Mouse (Mus musculus) lung, adult 18-20 months (tissue): Measurements from ENCODE around the gene Otogl.
"Not testable (repeated sequence)": the region's sequence is repeated elsewhere in the genome, so short reads cannot be mapped to it uniquely, and the experiment has no call there.

Source experiments
- DNase-seq, 2 experiments: peaks; one replicate each; pipeline ENCODE4 v3.0.0; 2022; ENCODE audit warnings: mixed read lengths in 2 of 2

Otogl gene

DNA sequence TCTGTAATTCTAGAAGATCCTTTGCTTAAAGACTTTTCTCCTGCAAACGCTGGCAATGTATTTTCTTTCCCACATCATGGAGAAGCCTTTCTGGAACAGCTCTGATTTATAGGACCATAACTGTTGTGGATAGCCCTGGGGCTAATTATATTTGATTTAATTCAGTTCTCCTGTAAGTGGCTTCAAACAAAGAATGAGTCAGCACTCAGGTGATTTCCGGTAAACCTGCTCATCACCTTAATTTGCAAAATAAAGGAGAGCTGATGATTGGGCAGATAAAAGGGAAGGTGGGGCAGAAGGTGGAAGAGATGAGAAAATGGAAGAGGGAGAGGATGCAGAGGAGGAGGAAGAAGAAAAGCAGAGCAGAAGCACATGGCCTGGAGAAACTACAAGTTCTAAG lies 107.6 kb downstream of the Otogl start:
- DNase-seq, result not testable (repeated sequence)

DNA sequence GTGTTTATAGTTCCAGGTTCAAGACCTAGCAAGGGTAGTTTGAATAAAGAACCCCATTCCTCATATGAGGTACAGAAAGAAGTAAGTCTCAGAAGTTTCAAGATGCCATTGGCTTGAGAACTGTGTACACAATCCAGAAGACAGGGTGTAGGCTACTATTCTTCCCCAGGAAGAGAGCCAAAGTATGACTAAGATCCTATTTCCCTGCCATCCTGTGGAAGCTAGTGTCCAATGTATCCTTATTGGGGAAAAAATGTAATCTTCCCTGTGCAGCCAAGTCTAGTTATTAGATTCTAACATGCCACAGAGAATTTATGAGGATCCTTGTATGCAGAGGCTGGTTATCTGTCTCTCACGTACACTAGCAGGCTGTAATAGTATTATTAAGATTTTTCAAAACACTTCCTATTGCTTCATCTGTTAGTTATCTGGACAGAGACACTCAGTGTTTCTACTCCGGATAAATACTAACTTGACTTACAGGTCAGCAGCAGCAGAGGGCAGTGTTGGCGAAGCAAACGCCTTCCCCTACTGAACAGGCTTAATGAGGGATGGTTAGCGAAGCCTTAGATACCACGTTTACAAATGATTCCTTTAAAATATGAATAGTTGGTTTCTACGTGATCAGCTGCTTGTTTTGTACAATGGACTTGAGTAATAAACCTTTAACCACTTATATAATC lies 112.1 kb downstream of the Otogl start:
- DNase-seq, result peak; percentile 39 to 62

DNA sequence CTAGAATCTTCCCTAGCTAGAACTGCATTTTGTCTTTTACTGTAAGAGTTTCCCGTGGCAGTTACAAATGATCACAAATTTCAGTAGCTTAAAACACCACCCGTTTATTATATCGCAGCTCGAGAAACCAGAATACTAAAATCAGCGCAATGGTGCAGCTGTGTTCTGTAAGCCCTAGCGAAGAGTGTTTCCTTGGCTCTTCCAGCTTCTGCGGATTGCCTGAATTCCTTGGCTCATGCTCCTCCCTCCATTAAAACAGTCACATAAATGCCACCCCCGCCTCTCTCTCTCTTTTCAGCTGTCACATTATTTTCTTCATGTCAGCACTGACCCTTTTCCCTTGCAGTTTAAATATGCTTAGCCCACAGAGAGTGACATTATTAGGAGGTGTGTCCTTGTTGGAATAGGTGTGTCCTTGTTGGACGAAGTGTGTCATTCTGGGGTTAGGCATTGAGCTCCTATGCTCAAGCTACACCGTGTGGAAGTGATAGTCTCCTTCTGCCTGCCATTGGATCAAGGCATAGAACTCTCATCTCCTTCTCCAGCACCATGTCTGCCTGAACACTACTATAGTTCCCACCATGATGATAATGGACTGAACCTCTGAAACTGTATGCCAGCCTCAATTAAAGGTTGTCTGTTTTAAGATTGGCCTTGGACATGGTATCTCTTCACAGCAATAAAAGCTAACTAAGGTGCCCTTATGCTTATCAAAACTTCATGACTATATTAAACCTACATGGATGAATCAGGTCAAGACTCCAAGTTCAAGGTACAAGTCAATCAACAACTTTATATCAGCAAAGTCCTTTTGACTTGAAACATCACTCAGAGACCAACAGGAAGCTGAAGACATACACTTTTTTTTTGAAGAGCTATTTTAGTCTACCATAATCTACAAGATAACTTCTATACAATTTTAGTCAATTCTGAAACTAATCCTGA lies 116.8 kb downstream of the Otogl start:
- no peak for DNase-seq

DNA sequence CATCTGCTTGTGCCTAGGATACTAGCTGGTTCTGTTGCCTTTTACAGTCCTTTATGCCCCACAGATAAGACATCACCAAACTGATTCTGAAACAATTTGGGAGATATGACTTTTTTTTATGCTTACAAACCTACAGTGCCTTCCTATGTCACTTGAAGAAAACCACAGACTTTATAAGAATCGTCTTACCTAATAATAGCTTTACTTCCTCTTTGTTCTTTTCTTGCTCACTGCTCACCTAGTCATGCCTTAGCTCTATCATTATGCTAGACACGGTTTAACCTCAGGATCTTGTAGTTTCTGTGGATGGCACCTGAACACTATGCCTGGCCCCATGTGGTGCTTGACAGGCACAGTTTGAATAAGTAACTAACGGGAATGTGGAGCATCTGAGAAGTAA lies 119.4 kb downstream of the Otogl start:
- DNase-seq, result no peak

DNA sequence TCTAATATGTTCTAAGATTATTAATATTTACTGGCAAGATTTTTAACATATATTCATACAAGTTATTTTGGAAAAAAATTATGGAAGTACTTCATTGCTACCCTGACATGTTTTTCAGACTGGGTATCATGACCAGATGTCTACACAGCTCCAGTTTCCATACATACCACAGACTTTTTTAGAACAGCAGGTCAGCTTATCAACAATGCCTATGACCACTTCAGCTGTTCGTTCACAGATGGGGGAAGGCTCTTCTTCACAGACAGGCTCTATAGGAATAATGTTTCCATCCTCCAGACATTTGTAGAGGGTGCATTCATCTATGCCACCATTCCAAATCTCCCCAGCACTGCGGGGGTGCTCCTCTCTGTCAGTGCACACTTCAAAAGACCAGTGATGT lies 132.4 kb downstream of the Otogl start:
- no peak for DNase-seq

DNA sequence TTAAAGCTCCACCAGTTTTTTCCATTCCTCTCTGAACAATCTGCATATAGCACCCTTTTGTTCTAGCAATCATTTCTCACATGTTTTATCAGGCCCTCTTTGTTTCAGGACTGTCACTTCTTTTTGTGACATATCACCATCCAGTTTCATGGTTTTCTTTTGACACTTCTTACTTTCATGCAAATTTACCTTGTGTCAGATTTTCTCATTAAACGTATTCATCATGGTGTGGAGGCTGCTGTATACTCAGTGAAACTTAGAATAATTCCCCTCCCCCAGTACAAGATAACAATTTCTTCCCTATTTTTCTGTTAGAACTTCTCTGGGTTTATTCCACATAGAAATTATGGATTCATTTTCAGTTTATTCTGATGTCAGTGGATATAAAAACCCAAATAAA lies 152.3 kb downstream of the Otogl start:
- no peak for DNase-seq

DNA sequence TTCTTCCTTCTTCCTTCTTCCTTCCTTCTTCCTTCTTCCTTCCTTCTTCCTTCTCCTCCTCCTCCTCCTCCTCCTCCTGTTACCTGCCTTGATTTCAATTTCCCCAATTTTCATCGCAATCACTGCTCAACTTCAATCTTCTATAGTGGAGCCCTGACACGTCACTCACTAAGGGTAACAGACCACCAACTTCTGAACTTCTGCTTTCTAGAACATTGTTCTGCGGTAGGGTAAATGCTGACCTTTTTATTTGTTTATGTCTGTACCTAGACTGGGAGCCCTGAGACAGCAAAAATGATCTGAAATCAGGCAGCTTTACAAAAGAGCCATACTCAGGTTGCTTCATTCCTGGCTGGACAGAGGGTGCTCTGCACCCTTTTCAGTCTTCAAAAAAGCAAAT lies 158.5 kb downstream of the Otogl start:
- DNase-seq, result no peak

DNA sequence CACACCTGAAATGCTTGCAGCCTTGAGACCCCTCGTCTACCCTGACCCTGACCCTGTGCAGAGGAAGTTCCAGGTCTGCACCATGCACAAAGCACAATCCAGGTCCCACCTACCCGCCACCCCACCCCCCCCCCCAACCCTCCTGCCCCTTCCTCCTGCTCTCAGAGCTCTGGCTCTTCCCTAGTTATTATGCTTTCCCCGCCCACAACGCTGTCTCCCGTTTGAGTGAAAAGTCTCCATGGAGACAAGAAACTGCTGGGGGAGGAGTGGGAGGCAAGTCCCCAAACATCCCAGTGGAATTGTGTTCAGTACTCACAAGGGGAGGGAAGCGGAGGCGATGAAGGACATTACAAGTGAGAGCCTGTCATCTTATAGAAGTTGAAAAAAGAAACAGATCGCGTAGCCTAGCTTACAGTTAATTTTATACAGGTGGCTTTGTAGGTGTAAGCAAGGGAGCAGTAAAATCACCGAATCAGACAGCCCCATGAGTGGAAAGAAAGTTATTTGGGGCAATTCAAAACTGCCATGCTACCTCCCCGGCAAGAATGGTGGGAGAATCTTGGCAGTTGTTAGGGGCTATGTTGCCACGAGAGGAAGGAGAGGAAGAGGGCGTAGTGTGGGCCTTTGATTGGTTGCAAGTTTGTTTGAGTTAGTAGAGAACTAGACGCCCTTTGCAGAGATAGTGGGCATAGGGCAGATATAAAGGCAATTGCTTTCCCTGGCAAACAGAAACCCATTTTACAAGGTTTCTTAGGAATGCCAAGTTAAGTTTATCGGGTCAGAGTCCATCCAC lies 159.4 kb downstream of the Otogl start:
- DNase-seq, result no peak

DNA sequence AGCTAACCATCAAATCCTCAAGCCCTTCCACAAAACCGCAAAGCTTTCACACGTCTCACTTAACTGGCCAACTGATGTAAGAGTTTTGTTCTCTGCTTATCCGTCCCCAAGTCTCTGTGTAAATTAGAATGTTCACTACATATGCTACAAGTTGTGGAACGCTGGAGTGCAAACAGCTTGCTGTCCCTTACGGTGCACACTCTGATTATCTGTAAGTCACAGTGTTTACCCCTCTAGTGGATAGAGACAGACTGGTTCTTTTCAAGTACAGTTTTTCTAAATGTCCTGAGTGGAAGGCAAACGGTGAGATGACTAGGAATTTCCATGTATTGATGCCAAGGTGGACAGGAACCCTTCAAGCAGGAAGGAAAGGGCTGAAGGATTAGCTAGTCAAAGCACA lies 160.0 kb downstream of the Otogl start:
- DNase-seq, result no peak

DNA sequence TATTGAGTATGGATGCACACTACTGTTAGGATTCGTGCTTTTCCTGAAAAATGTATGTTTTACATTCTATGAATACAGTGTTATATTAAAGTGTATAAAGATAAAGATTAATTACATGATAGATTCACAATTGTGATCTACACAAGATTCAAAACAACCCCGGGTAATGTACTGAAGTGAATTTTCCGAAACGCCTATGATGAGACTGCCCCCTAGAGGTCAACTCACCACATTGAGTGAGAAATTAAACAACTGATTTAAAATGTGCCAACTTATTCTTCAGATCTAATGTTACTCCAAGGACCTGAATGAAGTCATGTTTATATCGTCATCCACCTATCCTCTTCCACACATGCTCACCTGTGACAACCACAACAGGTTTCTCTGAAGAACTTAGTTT lies 164.4 kb downstream of the Otogl start:
- peak in 1 of 2 experiments; percentile 9 for DNase-seq

DNA sequence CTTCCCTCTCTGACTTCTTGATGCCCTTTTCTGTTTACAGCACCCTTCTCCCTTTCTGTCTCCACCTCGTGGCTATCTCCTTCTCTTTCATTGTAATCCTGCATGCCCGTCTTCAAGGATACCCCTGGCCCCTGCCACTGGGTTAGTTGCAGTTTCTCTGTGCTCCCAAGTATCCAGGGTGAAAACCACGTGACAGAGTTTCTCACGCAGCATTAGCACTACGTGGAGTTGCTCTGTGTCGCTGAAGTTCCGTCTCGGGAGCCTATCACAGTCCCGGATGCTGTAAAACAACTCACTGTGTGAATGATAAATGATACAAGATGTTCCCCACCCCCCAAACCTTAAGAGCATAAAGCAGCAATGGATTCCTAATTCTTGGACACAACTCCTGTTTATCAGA lies 165.2 kb downstream of the Otogl start:
- no peak for DNase-seq

DNA sequence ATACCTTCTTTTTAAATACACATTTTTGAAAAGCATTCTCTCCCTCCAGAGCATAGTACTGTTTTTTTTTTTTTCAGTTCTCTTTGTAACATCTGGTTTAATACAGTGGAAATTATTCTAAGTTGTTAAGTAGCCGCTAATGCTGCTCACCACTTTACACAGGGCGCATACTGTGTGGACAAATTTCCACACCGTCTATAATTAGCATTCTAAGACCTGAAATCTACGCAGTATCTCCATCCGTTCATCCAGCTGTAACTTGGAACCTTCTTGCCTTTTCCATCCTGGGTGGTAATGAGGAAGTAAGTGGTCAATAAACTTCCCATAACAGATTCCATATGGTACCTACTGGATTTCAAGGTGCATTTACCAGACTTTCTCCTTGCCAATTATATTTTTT lies 172.1 kb downstream of the Otogl start:
- DNase-seq, result no peak

DNA sequence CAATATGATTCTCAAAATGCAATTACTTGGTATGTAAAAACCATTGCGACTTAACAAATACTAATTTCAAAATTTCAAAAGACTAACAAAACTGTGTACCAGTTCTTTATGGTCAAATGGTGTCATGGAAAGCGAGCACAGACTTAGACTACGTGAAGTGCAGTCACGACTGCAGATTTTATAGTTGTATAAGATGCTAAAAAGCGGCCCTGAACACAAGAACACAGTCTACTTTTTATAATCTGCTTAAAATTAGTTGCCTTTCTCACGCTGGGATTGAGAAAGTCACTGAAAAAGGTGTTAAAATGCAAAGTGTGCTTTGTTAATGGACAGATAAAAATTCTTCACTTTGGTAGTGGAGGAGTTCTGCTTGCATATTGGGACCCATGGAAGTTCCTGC lies 174.2 kb downstream of the Otogl start:
- no peak for DNase-seq

DNA sequence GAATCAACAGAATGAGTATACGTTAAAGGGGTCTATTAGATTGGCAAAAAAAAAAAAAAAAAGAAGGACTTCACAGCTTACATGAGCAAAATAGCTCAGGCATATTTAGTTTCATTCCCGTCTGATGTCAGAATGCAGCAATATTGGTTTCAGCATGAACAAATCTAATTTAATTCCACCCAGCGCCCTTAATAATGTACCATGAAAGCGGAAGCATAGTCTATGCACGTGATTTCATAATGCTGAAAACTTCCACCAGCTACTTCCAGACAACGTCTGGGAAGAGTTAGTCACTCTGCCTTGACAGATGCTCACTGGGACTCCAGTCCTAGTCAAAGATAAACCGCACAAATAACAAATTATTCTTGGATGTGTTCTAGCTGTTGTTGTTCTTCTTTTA lies 176.5 kb downstream of the Otogl start:
- DNase-seq, result no peak

DNA sequence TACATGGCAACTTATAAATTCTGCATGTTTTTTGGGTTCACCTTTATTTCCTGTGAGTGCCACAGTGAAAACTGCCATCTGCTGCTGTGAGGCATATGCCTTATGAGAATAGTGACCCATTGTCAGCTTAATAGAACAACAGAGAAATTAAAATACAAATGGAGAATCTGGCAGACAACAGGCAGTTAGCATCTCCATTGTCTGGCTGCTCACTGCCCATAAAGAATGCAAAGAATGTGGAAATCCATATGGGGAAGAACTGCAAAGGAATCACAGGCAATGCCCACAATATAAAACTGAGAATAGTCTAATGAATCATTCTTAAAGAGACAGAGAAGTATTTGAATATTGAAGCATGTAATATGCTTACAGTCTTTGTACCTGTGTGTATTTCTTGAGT lies 177.6 kb downstream of the Otogl start:
- no peak for DNase-seq

DNA sequence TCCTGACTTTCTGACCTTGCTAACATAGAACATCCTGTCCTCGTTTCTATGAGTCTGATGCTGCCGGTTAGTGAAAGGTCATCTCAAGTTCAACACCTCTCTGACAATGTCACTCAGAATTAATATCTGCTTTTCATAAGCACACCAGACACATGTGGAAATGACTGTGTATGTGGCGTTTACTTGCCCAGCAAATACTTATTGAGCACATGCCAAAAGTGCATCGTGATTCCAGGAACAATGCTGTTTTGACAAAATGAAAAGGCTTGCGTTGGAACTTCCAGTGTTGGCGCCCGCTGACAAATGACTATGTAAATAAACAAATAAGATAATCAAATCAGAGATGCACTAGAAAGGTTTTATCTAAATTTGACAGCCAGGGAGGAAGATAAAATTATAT lies 186.3 kb downstream of the Otogl start:
- peak in 1 of 2 experiments; percentile 28 for DNase-seq

DNA sequence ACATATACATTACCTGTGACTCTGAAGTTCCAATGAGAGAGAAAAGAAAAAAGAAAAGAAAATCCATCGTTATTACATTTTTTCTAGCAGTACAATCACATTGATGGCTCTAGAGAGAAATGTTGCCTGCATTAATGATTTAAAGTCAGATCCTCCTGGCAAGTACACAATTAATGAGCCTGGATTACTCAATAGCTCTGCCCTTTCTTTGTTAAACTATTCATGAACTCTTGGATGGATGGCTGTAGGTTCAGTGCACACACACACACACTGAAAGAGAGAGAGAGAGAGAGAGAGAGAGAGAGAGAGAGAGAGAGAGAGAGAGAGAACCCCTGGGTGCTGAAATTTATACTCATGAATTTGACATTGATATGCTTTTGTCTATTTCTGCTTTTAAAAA lies 192.1 kb downstream of the Otogl start, which contains the start of gene Ptprq:
Ptprq (minus strand) TSS at position 246 of the 400 bp plus-strand sequence.
- no peak for DNase-seq
